Mouse (Mus musculus): Measurements from ENCODE around the gene Gm7075.

DNA sequence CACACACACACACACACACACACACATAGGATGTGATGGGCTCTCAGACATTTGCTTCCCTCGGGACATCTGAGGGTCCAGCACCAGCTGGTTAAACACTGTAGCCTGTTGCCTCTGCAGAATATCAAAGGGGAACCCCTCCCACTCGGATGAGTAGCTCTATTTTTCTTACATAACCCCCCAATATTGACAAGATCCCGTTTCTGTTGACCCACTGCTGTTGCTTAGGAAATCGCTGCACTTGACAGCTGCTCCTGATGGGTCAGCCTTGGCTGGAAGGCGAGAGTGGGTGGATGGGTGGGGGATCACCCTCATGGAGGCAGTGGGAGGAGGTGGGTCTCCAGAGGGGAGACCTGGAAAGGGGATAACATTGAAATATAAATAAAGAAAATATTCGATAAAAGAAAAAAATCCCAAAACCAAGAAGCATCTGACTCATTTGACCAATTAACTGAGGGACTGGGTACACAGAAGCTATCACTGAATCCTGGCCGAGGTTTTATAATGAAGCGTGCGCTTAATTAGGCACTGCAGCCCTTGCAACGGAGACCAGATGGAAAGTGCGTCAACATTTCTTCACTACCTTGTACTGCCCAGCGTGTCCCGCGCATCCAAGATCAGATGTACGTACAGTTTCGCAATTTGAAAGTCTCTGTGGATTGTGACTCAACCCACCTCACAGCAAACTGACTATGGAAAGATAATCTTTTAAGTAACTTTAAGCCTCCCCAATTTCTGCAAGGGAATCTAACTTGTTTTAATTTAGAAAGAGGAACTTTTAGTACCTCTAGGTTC lies 11.2 kb downstream of the Gm7075 start:
- no peak for TF ChIP-seq CTCF (IDR thresholded peaks at IDR 0.05; ENCODE audit: extremely low read depth, insufficient read length, insufficient replicate concordance, low read depth, low read length)
- no peak for TF ChIP-seq POLR2A (IDR thresholded peaks at IDR 0.05; ENCODE audit: low read depth, low read length)

Data from small intestine, adult 2 months (tissue).